Mouse (Mus musculus) C2C12 (cell line): ENCODE measurements around the gene Trappc3. TPM values are rescaled to one million over a fixed set of nuclear protein-coding genes. Genes with fewer than 3 reads are reported as not detected.

Experiments used
- H3K27me3 ChIP-seq: one replicate; pipeline ENCODE4 v1.6.1; 2011; ENCODE audit not compliant: control insufficient read depth, insufficient read depth, insufficient read length
- H3K36me3 ChIP-seq: one replicate; pipeline ENCODE4 v1.6.1; 2011; ENCODE audit not compliant: control insufficient read depth, insufficient read depth
- H3K4me3 ChIP-seq: one replicate; pipeline ENCODE4 v1.5.1; 2011; ENCODE audit warnings: mild to moderate bottlenecking, control low read depth; ENCODE audit not compliant: poor library complexity, insufficient read depth, severe bottlenecking
- H3K79me2 ChIP-seq: one replicate; pipeline ENCODE4 v1.6.1; 2011; ENCODE audit not compliant: control insufficient read depth, insufficient read depth
- H3K79me3 ChIP-seq: one replicate; pipeline ENCODE4 v1.6.1; 2011; ENCODE audit warnings: low read depth, control low read depth
- H3ac ChIP-seq: one replicate; pipeline ENCODE3; 2011; ENCODE audit warnings: low read depth; ENCODE audit not compliant: control insufficient read depth, insufficient read length
- CEBPB ChIP-seq: IDR thresholded peaks from one replicate; pipeline ENCODE4 v1.6.1; 2011; ENCODE audit warnings: low read depth, mild to moderate bottlenecking, control low read depth, moderate library complexity
- CTCF ChIP-seq: IDR thresholded peaks from one replicate; pipeline ENCODE4 v1.5.1; 2011; ENCODE audit not compliant: control insufficient read depth, insufficient read depth, insufficient read length
- FOSL1 ChIP-seq: IDR thresholded peaks from one replicate; pipeline ENCODE4 v1.8.0; 2011; ENCODE audit warnings: mild to moderate bottlenecking, low read length; ENCODE audit not compliant: poor library complexity, insufficient read depth, severe bottlenecking
- MAX ChIP-seq: IDR thresholded peaks from one replicate; pipeline ENCODE4 v1.6.1; 2011; ENCODE audit warnings: mild to moderate bottlenecking, control low read depth
- MYOD1 ChIP-seq: IDR thresholded peaks from one replicate; pipeline ENCODE4 v1.6.1; 2011; ENCODE audit warnings: low read depth; ENCODE audit not compliant: control insufficient read depth, insufficient read length
- MYOG ChIP-seq: IDR thresholded peaks from one replicate; pipeline ENCODE4 v1.6.1; 2011; ENCODE audit not compliant: control insufficient read depth, insufficient read length; ENCODE audit errors: extremely low read depth
- USF1 ChIP-seq: IDR thresholded peaks from one replicate; pipeline ENCODE4 v1.6.1; 2011; ENCODE audit warnings: low read depth, mild to moderate bottlenecking, control low read depth, moderate library complexity
- polyA plus RNA-seq: library from polyadenylated mRNA; unstranded; fragments of >200 nt; fragmentation: generic; extraction: Trizol; gene quantifications from one replicate; pipeline ENCODE4 v1.2.1, GENCODE M21; 2012; ENCODE audit warnings: missing spikeins

Trappc3 gene
- polyA plus RNA-seq, 1 experiment, result 110 TPM

DNA sequence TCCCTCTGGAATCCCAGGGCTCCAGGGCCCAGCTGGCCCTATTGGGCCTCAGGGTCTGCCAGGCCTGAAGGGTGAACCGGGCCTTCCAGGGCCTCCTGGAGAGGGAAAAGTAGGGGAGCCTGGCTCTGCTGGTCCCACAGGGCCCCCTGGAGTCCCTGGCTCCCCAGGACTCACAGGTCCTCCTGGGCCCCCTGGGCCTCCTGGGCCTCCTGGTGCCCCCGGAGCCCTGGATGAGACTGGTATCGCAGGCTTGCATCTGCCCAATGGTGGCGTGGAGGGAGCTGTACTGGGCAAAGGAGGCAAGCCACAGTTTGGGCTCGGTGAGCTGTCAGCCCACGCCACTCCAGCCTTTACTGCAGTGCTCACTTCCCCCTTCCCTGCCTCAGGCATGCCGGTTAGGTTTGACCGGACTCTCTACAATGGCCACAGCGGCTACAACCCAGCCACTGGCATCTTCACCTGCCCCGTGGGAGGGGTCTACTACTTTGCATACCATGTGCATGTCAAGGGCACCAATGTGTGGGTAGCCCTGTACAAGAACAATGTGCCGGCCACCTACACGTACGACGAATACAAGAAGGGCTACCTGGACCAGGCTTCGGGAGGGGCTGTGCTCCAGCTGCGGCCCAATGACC is 49.6 kb downstream of the Trappc3 start:
- H3K36me3 ChIP-seq, result peaks cover 15% of the 10 kb centered on the region
- no peaks in the 10 kb centered on the region for H3K79me2 ChIP-seq
- no peaks in the 10 kb centered on the region for H3K79me3 ChIP-seq
- no peaks in the 10 kb centered on the region for H3K27me3 ChIP-seq
- H3ac ChIP-seq, result no peak overlapping the region
- no peak for TF ChIP-seq CEBPB
- no peak for TF ChIP-seq MYOD1
- TF ChIP-seq MYOG, result no peak
- no peak for TF ChIP-seq CTCF
- TF ChIP-seq MAX, result no peak
- no peak for TF ChIP-seq USF1
- no peak for TF ChIP-seq FOSL1
- H3K4me3 ChIP-seq, result no peak overlapping the region

GRCm38 (mm10) chr4:126313202-126313601 is 51.1 kb downstream of the Trappc3 start:
- Histone ChIP-seq H3K4me3 (no peak overlapping the region), H3K79me2 (no peaks in the 10 kb centered on the region), H3K27me3 (no peaks in the 10 kb centered on the region), H3K36me3 (peaks cover 25% of the 10 kb centered on the region), H3ac (no peak overlapping the region), H3K79me3 (no peaks in the 10 kb centered on the region)
- TF ChIP-seq USF1 (no peak), FOSL1 (no peak), CEBPB (no peak), MAX (no peak), CTCF (no peak), MYOD1 (no peak), MYOG (no peak)

GRCm38 (mm10) chr4:126314393-126314792 is 52.3 kb downstream of the Trappc3 start:
- Histone ChIP-seq H3K36me3 (peaks cover 29% of the 10 kb centered on the region), H3K79me2 (peaks cover 7% of the 10 kb centered on the region), H3K27me3 (no peaks in the 10 kb centered on the region), H3K4me3 (no peak overlapping the region), H3ac (no peak overlapping the region), H3K79me3 (no peaks in the 10 kb centered on the region)
- no peak for TF ChIP-seq CEBPB
- no peak for TF ChIP-seq USF1
- no peak for TF ChIP-seq MYOG
- TF ChIP-seq MAX, result no peak
- no peak for TF ChIP-seq CTCF
- TF ChIP-seq FOSL1, result no peak
- no peak for TF ChIP-seq MYOD1

DNA sequence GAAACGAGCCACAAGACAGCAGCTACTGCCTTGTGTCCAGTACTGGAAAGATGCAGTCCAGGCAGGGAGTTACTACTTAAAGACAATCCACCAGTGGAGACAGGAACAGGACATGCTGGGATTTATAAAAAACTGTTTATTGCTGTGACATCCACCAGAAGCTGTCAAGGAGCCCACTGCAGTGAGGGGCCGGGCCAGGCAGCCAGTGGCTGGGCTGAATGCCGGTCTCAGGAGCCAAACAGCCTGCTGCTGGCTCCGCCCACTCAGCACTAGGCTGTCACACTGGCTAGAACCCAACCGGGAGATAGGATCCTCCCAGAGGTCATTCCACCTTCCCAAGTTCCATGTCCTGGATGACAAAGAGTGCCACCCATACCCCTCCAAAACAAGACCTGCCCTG is 53.8 kb downstream of the Trappc3 start:
- Histone ChIP-seq H3K79me2 (peaks cover 23% of the 10 kb centered on the region), H3ac (no peak overlapping the region), H3K79me3 (peaks cover 5% of the 10 kb centered on the region), H3K36me3 (peaks cover 29% of the 10 kb centered on the region), H3K27me3 (no peaks in the 10 kb centered on the region), H3K4me3 (no peak overlapping the region)
- TF ChIP-seq MAX, result no peak
- no peak for TF ChIP-seq CEBPB

DNA sequence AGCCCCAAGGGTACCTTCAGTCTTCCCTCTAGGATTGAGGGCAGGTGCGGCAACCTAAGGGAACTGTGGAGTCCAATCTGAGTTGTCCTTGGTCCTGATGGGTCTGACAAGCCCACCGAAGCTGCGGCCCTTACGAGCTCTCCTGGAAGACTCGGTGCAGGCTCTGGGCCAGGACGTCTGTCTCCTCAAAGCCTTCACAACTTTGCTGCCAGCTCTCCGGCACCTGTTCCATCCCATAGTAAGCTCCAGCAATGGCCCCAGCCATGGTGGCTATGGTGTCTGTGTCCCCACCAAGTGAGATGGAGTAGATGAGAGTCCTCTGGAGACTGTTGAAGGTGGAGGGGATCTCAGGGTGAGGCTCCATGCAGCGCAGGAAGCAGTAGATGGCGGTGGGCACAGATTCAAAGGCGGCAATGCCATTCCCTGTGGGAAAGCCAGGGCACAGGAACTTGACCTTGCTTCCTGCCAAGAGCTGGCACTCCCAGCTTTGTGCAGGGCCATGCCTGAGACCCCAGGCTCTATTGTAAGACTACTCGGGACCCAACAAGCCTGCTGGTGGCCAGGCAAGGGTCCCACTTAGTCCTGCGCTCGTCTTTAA is 54.4 kb downstream of the Trappc3 start:
- H3K79me2 ChIP-seq, result peaks cover 25% of the 10 kb centered on the region

GRCm38 (mm10) chr4:126319806-126320205 is 57.7 kb downstream of the Trappc3 start:
- peaks cover 25% of the 10 kb centered on the region for H3K79me2 ChIP-seq
- peaks cover 29% of the 10 kb centered on the region for H3K36me3 ChIP-seq
- no peak overlapping the region for H3ac ChIP-seq
- no peak overlapping the region for H3K4me3 ChIP-seq
- H3K79me3 ChIP-seq, result peaks cover 5% of the 10 kb centered on the region
- H3K27me3 ChIP-seq, result no peaks in the 10 kb centered on the region
- no peak for TF ChIP-seq MYOG
- TF ChIP-seq USF1, result no peak
- TF ChIP-seq FOSL1, result no peak
- TF ChIP-seq MAX, result no peak
- TF ChIP-seq MYOD1, result no peak
- no peak for TF ChIP-seq CTCF

More for the DNA sequence above, 54.4 kb downstream of the Trappc3 start:
- Histone ChIP-seq H3K79me3 (peaks cover 5% of the 10 kb centered on the region), H3ac (no peak overlapping the region), H3K36me3 (peaks cover 29% of the 10 kb centered on the region), H3K4me3 (no peak overlapping the region), H3K27me3 (no peaks in the 10 kb centered on the region)
- no peak for TF ChIP-seq MYOG
- TF ChIP-seq MAX, result no peak
- TF ChIP-seq USF1, result no peak
- TF ChIP-seq FOSL1, result no peak
- TF ChIP-seq CEBPB, result no peak
- no peak for TF ChIP-seq MYOD1
- no peak for TF ChIP-seq CTCF
